Mouse (Mus musculus) CD8-positive naive resting alpha-beta T cell, adult 2 months (primary cell): ENCODE results near the gene Tshz2.

Experiments
- DNase-seq, 2 experiments: peaks; one replicate each; pipeline ENCODE4 v3.0.0; 2022; ENCODE audit warnings: low read depth in 2 of 2, low spot score in 2 of 2

Tshz2 gene

DNA sequence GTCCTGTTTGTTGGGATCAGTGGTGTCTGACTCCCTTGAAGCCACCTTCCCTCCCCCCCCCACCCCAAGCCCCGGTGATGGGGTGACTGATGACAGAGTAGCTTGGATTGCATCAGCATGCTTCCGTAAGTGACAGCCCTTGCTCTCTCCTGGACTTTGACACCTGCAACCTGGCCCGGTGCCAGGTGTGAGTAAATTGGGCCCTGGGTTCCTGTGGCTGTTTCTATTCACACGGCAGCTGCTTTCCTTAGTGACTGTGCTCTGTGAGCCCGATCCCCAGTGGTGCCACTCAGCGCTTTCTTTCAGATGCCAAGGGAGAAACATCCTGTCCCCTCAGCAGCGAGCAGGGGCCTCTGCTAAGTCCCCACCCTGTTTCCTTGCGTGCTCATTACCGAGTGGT, 62.2 kb downstream of the Tshz2 start:
- DNase-seq, result no peak

DNA sequence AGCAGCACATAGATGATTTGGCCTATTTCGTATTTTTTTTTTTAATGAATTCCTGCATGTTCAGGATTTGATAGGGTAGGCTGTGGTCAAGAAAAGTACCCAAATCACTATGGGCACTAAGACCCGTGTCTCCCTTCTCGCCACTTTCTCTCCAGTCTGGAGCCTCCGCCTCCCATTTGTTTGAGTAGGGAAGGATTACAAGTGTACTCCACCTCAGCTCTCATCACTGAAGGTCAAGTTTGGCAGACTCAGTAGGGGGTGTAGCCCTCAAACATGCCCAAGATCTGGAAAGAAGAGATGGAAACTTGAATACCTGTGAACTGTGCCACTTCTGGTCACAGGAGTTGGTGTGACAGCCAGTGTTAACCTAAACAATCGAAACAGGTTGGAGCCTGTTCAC, 66.3 kb downstream of the Tshz2 start:
- DNase-seq, result no peak

DNA sequence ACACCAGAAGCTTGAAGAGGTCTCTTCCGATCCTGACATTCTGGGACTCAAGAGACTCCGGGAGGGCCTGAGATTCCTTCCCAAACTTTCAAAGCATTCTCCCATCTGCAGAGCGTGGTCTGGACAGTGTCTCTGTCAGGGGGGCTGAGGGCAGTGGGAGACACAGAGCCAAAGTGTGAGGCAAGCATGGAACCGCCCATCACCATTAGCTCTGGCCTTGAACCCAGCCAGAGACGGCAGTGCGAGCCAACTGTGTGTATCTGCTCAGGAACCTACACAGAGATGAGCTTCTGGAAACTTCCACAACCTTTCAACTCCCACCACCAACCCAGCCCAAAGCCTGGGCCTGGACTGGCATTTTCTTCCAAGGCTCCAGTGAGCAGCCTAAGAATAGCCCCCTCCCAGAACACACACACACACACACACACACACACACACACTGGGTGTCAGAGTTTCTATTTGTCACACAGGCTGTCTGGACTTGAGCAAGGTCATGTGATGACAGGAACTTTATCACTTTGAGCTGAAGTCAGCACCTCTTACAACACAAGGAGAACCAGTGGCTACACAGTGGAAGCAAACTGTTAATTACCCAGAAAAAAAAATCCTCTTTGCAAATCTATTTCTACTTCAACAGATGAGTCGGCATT, 67.2 kb downstream of the Tshz2 start:
- DNase-seq, result no peak

DNA sequence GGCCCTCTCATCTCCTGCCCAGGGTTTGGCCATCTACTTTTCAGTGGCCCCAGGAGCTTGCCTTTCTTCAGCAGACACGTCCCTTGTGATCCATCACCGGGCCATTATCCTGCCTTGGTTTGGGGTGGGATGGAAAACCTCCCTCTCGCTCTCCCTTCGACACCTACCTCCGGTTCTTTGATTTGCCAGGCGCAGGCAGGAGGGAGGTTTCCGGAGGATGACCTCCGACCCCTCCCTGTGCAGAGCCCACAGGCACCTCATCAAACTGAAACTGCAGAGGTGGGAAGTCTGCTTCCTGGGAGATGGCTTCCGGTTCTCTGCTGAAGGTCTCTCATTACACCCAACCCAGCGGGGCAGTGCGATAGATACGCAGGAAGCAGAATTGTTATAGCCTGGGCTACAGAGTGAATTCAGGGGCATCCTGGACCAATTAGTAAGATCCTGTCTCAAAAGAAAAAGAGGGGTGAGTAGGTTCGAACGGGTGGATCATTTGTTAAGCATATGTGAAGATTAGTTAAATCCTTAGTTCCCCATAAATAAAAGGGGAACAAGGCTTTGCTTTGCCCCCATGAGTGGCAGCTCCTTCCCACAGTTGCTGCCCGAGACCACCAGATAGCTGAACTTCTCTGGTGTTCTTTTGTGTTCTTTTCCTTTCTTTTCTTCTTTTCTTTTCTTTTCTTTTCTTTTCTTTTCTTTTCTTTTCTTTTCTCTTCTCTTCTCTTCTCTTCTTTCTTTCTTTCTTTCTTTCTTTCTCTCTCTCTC, 70.1 kb downstream of the Tshz2 start:
- DNase-seq, result no peak

DNA sequence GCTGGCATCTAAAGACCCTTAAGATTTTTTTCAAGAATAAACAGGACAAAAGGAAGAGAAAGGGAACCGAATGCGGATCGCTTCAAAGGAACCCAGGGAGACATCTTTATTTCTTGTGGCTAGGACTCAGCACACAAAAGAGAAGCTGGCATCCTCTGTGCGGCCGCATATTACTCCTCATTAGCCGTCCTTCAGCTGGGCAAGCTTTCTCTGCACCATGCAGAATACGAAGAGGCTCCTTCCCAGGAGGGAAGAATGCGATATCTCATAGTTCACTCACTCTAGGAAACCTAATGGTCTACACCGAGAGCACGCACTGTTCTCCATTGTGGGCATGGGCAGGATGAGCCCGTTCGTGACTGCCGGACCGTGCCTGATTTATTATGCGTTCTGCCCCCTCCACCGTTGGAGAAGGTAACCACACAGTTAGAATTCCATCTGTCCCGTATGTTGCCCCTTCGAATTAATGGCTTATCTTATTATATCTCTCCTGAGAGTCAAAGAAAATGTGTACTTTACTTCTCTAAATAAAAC, 89.0 kb downstream of the Tshz2 start:
- no peak for DNase-seq

DNA sequence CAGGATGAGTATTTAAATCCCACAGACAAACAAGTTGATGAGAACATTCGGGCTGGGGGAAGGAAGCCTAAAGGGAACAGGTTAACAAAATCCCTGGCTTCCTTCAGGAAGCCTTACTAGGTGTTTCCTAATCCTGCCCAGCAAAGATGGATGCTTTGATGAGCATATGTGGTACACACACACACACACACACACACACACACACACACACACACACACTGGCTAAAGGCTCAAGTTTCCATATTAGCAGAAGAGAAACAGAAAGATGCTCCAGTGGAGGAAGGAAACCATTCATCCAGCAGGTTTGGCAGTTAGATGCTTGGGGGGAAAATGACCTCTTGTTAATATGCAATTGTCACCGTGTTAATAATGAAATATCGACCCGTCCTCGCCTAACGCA, 89.5 kb downstream of the Tshz2 start:
- no peak for DNase-seq

DNA sequence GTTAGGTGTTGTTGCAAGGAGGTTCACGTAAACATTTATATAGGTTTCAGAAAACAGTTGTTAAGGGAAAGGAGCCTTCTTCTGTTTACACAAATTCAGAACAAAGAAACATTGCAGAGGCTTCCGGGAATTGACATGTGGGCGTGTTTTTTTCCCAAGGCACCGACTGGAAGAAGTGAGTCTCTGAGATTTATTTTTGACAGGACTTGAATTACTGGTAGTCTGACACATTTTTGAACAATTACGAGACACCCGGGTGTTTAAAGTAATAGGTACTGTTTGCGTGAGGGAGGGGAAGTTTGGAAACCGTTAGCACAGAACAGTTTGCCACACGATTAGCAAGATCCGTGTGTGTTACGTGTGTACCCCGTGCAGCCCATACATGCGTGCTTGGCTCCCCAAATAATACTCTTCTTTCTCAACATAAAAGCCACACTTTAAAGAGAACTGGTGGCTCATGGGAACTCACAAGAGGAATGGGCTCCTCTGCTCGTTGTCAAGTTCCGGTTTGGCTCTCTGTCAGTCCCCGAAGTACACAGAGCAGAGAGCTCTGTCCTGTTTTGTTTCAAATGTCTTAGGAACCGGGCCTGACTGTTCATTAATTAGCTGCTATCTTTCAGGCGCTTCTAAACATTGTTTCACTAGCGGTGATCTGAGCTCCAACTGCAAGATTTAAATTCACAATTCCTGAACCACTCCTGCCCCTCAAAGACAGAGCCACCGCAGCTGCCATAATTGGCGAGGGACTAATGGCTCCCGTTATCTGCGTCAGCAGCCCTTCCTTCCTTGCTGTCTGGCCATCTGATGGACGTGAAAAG, 91.0 kb downstream of the Tshz2 start:
- DNase-seq, result no peak

DNA sequence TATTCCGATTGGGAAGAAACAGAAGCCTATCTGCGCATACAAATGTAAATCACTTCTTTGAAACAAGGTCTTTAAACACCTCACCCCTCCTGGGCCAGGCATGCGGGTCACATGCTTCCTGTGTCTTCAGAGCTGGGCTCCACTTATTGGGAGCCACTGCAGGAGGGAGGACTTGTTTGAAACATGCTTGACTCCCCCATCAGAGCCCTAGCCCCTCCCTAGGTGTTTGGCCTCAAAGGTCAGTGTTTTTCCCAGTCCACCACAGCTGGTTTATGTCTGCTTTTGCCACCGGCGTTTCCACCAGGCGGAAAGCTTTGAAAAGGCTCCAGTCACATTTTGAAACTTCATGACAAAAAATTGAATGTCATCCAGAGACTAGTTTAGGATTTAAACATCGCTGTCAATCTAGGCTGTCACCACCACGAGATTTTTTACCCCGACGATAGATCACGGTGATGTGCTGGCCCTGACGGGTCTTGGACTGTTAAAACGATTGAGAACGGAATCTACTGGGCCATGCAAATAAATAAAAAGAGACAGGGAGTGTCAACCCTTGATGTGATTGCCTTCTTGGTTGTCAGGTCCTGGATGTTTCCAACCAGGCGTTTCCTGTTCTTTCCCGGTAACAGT, 96.0 kb downstream of the Tshz2 start:
- no peak for DNase-seq

DNA sequence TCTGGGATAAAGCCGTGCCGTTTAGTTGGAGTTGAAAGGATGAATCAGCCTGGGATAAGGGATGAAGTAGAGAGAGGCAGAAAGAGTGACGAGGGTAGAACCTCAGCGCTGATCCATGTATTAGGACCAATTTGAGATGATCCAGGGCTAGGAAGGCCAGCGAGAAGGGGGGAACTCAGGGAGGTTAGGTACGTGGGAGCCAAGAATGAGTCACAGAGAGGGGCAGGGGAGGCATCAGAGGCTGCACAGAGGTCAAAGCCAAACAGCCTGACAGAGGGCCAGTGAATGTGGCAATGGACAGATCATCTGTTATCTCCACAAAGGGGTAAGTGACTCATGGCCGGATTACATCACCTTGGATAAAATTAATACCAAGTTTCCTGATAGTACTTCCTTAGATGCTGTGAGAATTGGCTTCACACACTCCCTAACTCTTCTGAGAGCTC, 97.8 kb downstream of the Tshz2 start:
- DNase-seq, result no peak

DNA sequence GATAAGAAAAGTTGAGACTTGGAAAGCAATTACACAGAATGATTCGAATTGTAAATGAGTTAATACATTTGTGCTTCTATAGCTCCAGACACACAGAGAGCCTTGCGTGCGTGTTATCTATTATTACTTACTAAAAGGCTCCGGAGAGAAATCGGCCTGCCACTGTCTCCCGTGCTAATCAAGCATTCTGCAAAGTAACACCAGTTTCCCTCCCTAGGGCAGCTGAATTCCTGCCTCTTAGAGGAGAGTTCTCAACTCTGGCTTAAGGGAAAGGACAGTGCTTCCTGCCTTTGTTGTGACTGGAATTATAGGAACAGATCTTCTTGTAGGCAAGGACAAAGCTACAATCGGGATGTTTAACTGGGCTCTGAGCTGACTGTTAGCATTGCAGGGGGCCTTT, 101.2 kb downstream of the Tshz2 start:
- no peak for DNase-seq

DNA sequence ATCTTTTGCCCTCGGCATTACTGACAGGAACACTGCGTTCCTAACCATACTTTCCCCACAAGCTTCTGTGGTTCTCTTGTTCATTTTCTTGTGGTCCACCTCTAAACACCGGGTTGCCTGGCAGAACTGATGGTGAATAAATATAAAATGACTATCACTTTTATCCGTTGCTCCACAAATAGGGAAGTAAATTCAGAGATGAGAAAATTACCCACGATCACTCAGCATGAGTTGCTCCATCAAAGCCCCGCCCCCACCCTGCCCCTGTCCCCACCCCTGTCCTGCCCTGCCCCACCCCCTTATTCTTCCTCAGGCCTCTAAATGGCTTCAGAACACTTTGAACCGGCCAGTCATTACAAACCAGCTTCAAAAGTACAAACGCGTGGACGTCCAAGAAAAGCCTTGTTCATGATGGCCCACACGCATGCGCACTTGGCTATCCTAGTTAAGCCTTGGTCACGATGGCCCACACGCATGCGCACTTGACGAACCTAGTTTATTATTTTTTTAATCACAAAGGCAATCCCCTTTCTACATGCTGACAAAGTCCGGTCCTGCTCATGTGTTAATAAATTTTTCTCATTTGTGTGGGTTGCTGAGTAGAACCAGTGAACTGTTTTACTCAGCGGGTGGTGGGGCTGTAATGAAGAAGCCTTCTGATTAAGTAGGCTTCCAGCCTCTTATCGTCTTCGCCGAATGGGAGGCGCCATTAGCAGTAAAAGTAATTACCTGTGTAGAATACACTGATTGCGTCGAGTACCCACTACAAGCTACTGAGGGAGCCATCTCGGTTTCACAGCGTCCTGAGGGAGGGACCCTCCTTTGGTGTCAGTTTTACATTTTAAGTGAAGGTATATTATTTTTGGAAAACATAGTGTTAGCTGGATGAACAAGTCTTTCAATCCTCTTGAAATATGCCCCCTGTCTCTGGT, 102.9 kb downstream of the Tshz2 start:
- DNase-seq, result no peak

DNA sequence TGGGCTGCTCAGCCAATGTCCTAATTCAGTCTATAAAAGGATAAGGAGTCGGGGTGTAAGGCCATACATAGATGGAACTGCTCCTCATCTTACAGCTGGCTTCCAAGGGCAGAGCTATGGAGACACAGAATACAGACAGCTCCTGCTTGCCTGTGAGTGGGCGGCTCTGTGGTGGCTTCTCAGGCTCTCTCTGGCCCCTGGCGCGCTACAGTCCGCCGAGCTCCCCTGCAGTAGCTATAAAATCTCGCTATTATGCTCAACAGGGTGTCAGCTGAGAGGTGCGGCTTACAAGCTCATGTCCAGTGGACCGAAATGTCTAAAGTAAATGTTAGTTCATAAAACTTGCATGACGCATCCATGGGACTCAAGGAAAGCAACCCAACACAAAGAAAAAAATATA, 108.2 kb downstream of the Tshz2 start:
- DNase-seq, result no peak

DNA sequence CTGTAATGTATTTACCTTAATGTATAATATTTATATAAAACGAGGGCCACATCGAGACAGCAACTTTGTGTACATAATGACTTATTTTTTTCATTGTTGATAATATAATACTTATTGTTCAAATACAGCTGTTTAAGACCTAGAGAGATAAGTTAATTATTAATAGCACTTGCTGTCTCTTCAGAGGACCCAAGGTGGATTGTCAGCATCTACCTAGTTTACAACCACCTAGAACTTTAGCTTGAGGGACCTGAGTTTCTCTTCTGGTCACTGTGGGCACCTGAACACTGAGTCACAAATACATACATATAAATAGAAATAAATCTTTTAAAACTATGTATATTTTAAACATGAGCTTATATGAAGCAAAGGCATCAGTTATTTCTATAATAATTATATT, 110.0 kb downstream of the Tshz2 start:
- DNase-seq, result no peak

DNA sequence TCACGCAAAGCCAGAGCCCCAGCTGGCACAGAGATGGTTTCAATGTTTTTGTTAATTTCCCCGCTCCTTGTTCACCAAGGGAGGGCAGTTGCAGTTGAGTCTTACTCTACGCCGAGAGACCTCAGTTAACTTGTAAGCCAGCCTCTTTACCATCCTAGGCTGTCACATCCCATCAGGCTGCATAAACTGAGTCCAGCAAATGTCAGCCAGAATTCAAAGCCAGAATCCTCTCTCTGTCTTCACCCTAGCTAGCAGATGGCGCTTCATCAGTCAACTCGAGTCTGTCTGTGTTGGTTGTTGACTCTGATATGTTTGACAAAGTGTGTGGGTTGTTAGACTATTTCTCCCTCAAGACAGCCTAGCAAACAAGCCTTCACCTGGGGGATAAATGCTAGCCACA, 110.5 kb downstream of the Tshz2 start:
- no peak for DNase-seq

DNA sequence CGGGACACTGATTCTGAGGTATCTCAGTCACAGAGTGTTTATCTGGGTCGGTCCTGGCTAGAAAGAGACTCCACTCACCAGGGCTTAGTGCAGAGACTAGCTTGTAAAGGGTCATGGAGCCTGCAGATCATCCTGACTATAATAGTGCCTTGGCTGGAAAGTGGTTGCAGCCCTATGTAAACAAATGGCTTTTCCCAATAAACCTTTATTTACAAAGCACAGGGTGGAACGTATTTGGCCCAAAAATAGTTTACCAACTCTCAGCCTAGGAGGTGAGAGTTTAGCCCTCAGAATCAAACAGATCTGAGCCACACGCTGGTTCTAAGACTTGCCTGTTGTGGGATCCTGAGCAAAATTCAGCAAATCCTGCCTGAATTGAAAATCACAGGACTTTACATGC, 111.1 kb downstream of the Tshz2 start:
- no peak for DNase-seq

DNA sequence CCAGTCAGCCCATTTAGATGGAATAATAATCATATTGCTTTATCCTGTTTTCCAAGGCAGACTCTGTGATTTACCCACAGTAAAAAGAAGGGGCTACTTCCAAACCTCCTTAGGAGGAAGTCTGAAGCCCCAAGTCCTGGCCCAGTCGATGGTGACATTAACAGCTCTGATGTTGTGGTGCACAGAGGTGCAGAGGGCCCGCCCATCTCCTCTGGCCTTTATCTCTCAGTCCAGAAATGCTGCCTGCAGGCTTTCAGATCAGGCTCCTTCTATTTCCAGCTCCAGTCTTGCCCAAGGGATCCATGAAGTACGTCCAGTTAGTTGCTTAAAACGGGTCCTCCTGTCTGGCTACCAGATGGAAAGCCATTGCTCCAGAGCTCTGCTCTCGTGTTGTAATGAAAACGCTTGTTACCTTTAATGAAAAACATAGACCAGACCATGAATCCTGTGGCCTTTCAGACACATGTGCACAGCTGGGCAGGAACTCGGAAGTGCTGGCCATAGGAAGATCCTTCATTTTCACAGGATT, 114.4 kb downstream of the Tshz2 start:
- no peak for DNase-seq

DNA sequence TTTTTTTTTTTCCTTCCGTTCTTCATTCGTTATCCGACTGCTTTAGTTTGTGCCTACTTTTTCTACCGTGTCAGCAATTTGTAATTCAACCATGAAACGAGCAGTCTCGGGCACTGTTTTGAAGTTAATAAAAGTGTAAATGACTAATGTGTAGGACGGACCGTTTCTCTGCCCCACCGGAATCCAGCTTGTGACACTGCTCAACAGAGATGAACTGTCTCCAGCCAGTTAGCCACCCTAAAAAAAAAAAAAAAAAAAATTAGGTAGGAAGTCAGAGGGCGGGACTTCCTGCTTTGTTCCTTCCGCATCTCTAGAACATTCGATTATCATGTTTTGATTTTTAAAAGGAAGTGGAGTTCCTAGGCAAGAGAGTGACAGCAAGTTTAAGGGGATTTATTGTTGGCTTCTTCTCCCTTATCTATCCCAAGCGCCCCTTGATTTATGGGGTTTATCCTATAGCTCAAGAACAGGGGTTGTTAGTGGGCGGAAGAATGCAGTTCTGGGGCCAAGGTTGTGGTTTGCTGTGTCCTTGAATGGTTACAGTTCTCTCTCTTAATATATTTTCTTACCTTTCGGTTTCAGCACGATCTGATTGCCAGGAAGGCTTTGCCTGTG, 116.6 kb downstream of the Tshz2 start:
- DNase-seq, result no peak

DNA sequence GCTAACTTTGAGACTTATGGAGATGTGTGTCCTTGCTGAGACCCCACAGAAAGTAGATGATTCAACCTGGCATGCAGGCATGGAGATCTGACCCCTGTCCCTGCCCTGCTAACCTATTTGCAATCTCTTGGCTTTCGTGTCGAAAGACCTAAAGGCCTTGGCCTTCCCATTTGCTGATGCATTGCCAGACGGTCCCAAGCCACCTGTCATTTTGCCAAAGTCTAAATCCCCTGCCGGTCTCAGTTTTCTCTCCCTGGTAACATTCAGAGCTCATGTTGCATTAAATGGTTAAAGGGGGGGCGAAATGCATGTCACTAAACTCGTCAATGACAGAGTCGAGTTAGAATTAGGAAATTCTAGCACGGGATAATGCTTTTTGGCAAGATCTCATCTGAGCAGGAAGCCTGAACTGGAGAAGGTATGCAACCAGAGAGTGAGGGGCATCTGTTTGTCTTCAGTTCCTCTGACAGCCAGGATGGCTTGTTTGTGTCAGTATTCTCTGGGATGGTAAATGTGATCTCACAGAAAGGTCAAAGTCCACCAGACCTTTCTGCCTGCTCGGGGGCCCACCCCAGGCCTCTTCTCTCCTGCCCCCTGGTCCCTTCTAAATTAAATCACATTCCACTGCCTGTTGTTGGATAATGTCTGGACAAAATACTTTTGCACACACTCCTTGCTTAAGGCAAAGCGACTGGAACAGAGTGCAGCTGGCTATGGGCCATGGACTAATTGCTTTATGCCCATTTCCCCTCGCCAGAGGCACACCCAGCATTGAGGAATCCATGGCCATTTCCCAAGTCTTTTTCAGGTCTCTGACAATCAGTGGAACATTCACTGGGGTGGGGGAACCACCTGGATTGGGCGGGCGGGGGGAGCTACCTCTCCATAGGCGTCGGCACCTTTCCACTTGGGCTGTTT, 118.0 kb downstream of the Tshz2 start:
- no peak for DNase-seq

DNA sequence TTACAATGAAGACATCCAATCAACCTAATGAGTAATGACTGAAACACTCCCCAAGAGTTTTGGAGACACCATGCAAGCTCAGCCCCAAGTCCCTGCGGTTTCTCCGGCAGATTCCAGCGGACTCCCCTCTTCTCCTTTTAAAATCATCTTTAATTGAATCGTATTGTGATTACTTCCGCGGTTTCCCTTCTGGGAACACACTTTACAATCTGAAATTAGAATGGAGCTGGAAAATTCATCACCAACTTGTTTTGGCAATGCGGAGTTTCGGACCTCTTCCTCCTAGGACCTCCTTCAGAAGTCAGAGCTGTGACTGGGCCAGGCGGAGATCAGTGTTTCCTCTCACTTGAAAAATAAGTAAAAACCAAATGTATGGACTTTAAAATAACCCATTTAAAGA, 119.3 kb downstream of the Tshz2 start:
- no peak for DNase-seq
